Mouse (Mus musculus) spleen, adult 12 weeks (tissue): Measurements from ENCODE around the gene Lrit3.
"Not testable (repeated sequence)": the region's sequence is repeated elsewhere in the genome, so short reads cannot be mapped to it uniquely, and the experiment has no call there.

Source experiments
- DNase-seq: peaks from one replicate; pipeline ENCODE4 v3.0.0; 2022; ENCODE audit warnings: low spot score

Gene Lrit3

DNA sequence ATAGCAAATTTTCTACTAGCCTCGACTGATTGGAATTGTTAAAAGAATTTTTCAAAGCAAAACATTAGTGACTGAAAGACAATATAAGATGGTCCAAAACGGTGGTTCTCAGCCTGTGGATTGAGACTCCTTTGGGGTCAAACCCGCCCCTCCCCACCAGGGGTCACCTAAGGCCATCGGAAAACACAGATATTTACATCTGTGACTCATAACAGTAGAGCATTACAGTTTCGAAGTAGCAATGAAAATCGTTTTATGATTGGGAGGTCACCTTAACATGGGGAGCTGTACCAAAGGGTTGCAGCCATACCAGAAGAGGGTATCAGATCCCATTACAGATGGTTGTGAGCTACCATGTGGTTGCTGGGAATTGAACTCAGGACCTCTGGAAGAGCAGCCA, 32.6 kb downstream of the Lrit3 start:
- DNase-seq = no peak

GRCm38 (mm10) chr3:129766971-129767794, 36.6 kb downstream of the Lrit3 start:
- DNase-seq = no peak

GRCm38 (mm10) chr3:129766106-129766505, 37.7 kb downstream of the Lrit3 start:
- no peak for DNase-seq

DNA sequence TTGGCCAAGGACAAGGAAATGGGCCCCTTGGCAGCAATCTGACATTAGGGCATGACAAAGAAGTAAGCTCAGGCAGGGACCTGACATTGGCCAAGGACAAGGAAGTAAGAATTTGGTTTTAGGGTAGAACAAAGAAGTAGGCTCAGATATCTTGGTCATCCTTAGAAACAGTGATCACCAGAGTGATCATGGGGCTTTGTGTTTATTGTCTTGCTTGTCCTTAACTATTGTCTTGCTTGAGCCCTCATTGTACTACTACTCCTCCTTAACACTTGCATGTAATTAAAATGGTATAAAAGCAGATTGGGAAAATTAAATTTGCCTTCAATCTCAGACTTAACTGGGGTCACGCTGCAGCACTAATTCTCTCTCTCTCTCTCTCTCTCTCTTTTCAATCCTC, 46.2 kb downstream of the Lrit3 start:
- DNase-seq = not testable (repeated sequence)

DNA sequence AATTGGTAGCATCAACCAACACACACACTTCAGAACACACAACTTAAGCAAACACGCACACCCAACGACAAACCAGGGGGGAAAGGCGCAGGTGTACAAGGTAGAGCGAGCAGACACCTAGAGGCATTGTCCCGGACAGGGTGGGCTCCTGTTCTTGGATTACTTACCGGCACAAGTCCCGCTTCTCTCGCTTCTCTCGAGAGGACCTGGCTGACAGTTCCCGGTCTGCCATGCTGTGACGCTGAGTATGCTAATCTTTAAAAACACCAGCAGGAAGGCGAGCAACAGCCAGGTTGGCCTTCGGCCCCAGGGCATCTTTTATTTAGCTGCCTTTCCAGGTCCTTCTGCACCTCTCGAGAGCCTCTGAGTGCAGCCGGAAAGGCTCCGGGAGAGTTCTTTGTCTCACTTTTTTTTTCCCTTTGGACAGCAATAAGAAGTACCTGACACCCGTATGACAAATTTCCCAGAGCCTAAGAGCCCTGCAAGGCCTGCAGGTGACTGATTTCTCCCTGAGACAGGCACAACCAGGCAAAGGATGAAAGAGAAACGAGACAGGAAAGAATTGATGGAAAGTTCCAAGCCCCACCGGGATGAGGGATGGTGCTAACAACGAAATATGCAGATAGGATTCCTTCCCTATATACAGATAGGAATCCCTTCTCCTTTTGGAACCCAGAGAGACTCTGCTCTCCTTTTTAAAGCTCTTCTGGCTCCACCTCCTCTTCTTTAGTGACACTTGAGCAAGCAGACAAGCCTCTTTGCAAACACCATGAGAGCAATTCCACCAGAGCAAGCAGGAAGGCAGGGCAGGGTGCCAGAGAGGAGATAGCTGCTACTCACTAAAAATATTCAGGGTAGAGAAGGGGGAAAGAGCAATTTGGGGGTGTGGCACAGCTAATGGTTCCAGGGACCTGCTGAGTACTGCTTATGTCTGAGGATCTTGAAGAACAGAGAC, 48.9 kb downstream of the Lrit3 start, which contains the start of gene Egf:
Egf (minus strand) TSS at position 667 of the 955 bp plus-strand sequence.
- DNase-seq = no peak

DNA sequence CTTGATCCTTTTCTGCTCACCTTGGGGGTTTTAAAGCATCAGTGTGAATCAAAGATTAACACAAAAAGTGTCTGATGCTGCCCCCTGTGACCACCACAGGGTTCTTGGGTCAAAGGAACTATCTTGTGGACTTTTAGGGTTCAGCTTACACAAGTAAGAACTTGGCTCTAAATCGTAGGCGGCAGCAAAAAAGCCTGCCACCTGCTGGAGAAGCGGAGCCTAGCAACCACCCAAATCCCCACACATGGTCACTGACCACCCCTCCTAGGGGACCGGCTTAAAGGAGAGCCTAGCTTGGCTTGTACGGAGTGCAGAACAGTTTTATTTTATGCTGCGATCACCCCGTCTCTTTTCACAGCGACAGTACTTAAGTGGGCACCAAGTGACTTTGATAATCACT, 59.0 kb downstream of the Lrit3 start:
- DNase-seq = no peak

GRCm38 (mm10) chr3:129742781-129743180, 61.0 kb downstream of the Lrit3 start:
- no peak for DNase-seq

GRCm38 (mm10) chr3:129738291-129739183, 65.3 kb downstream of the Lrit3 start:
- DNase-seq = no peak
